In the genomic region with DNA sequence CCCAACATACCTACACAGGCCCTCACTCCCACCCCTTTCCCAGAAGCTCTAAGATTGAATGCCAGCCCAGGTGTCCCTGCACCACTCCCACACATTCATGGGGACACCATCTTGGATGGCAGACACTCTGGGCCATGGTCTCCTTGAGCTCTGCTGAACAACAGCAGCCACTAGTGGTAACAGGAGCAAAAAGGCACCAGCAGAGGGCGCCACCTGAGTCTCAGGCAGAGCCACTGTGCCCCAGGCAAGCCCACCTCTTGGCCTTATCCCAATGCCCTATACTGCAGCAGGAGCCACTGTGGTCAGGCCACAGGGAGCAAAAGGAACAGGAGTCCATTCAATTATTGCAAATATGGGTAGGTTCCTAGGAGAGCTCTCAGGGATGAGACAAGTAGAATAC, we compare ENCODE assay signal across 10 mouse cellular contexts. TPM values are rescaled to one million over a fixed set of nuclear protein-coding genes. Genes with fewer than 3 reads are reported as not detected.
A peak's percentile ranks its signal among the peaks of the same experiment; 100 is the strongest.
DNase-seq lines count a peak whose midpoint lies in the region; ATAC-seq and TF ChIP-seq lines count a peak whose summit lies in the region.
"Had no signal": no experiment of that assay in that cellular context is flagged by ENCODE, and none has a peak within 500 bp of the region (broad histone marks: within the 10 kb centered on the region; RNA-seq: fewer than 3 reads in every experiment).

No protein-coding gene starts in this region.

- H3K4me3 ChIP-seq in layer of hippocampus, adult 2 months, result no peak overlapping the region
- no peak overlapping the region for H3K4me3 ChIP-seq in limb, embryonic 14.5 days (replicated peaks; ENCODE audit: low read length)
- H3K4me3 ChIP-seq: heart, embryonic 15.5 days; myocyte had no signal

- H3K9me3 ChIP-seq in limb, embryonic 14.5 days (ENCODE audit: control insufficient read depth, low read length), result no peaks in the 10 kb centered on the region
- H3K9me3 ChIP-seq: heart, embryonic 15.5 days had no signal

- ATAC-seq in limb, embryonic 14.5 days (ENCODE audit: low FRiP score, low read depth), result no peak

- TF ChIP-seq CTCF in layer of hippocampus, adult 2 months (conservative IDR thresholded peaks at IDR 0.05), result peak; percentile 68

- peaks cover 10% of the 10 kb centered on the region for H3K4me1 ChIP-seq in limb, embryonic 14.5 days (ENCODE audit: control insufficient read depth, insufficient read depth, low read length)
- H3K4me1 ChIP-seq: heart, embryonic 15.5 days had no signal

- DNase-seq in adrenal gland, postnatal 10 days, result peak; percentile 68
- no peak for DNase-seq in adrenal gland, adult 8-10 months
- no peak for DNase-seq in layer of hippocampus, adult 2 months (ENCODE audit: low spot score in 2 of 2)
- no peak for DNase-seq in layer of hippocampus, adult 18-20 months (ENCODE audit: low spot score in 2 of 2)
- peak; percentile 54 for DNase-seq in brain, adult 2 months (ENCODE audit: low read depth, low spot score)
- peak; percentile 26 for DNase-seq in limb, embryonic 14.5 days (ENCODE audit: low spot score)
- peak; percentile 71 for DNase-seq in splenic B cell, adult 2 months (ENCODE audit: low read depth, low spot score)
- no peak for DNase-seq in frontal cortex, postnatal 14 days (ENCODE audit: low spot score in 2 of 2)

- H3K27ac ChIP-seq in layer of hippocampus, adult 2 months, result no peak overlapping the region
- H3K27ac ChIP-seq in limb, embryonic 14.5 days (replicated peaks; ENCODE audit: low read depth, low read length), result no peak overlapping the region
- H3K27ac ChIP-seq: heart, embryonic 15.5 days had no signal

- 11% methylated on average over 1 of the region's 1 CpGs for WGBS in limb, embryonic 14.5 days

- no peak overlapping the region for H3K4me2 ChIP-seq in limb, embryonic 14.5 days (replicated peaks; ENCODE audit: low read depth, low read length, severe bottlenecking)
- H3K4me2 ChIP-seq: heart, embryonic 15.5 days had no signal

- peaks cover 14% of the 10 kb centered on the region; the same call in 1 of the 2 replicates for H3K27me3 ChIP-seq in limb, embryonic 14.5 days (ENCODE audit: control insufficient read depth, insufficient read depth, low read length)
- no peaks in the 10 kb centered on the region for H3K27me3 ChIP-seq in splenic B cell, adult 2 months (ENCODE audit: control insufficient read depth, insufficient read depth, low read length, poor library complexity, severe bottlenecking)

- no peak for TF ChIP-seq POLR2A in limb, embryonic 14.5 days (IDR thresholded peaks at IDR 0.05; ENCODE audit: borderline replicate concordance, extremely low read depth, insufficient read depth, insufficient read length)

- H3K9ac ChIP-seq in limb, embryonic 14.5 days (ENCODE audit: low read depth, low read length, severe bottlenecking), result no peak overlapping the region
- H3K9ac ChIP-seq: heart, embryonic 15.5 days had no signal

- no peaks in the 10 kb centered on the region for H3K36me3 ChIP-seq in limb, embryonic 14.5 days (ENCODE audit: control insufficient read depth, insufficient read depth, low read length)
- no peaks in the 10 kb centered on the region for H3K36me3 ChIP-seq in splenic B cell, adult 2 months (ENCODE audit: control insufficient read depth, insufficient read depth, low read length, poor library complexity, severe bottlenecking)
- H3K36me3 ChIP-seq: heart, embryonic 15.5 days had no signal

RNA-seq across cellular contexts. Expression of a gene that starts 26.3 kb away (rescaled TPM):
- total RNA-seq in adrenal gland, postnatal 10 days (2021), result 100 to 1,000 TPM; 212 to 265 TPM
- total RNA-seq in adrenal gland, adult 8-10 months (2022), result 100 to 1,000 TPM; 204 to 279 (median 249) TPM
- total RNA-seq in layer of hippocampus, adult 2 months (2021), result 100 to 1,000 TPM; 242 to 257 TPM
- total RNA-seq in layer of hippocampus, adult 18-20 months (2021), result 100 to 1,000 TPM; 223 to 252 TPM
- 179 and 225 TPM in 2 replicates for polyA plus RNA-seq in limb, embryonic 14.5 days (2012; rRNA removed)
- polyA plus RNA-seq in limb, embryonic 14.5 days (2014; fragmentation: Nextera tagmentation; extraction: Ambion mirVana), result 73.3 and 74.1 TPM in 2 replicates

RNA-seq across cellular contexts. Expression of a gene that starts 27.2 kb away (rescaled TPM):
- 10 to 100 TPM; 44.9 to 54.3 TPM for total RNA-seq in adrenal gland, postnatal 10 days (2021)
- total RNA-seq in adrenal gland, adult 8-10 months (2022), result 10 to 100 TPM; 34.3 to 37.3 (median 36.7) TPM
- total RNA-seq in layer of hippocampus, adult 2 months (2021), result 10 to 100 TPM; 11.8 to 13.1 TPM
- total RNA-seq in layer of hippocampus, adult 18-20 months (2021), result 10 to 100 TPM; 10.8 to 11.1 TPM
- polyA plus RNA-seq in limb, embryonic 14.5 days (2012; rRNA removed), result 68.7 and 90.5 TPM in 2 replicates
- polyA plus RNA-seq in limb, embryonic 14.5 days (2014; fragmentation: Nextera tagmentation; extraction: Ambion mirVana), result 76.4 and 82.9 TPM in 2 replicates

RNA-seq across cellular contexts. Expression of a gene that starts 46.0 kb away (rescaled TPM):
- total RNA-seq in adrenal gland, postnatal 10 days (2021), result under 1 TPM; 0.42 to 0.67 TPM
- total RNA-seq in adrenal gland, adult 8-10 months (2022), result 1 to 10 TPM in 1 of 4 experiments, under 1 TPM in 3; 0.29 to 3.4 (median 0.66) TPM
- total RNA-seq in layer of hippocampus, adult 2 months (2021), result under 1 TPM; 0.20 to 0.67 TPM
- under 1 TPM in 1 of 2 experiments, not detected in 1; 0.37 TPM for total RNA-seq in layer of hippocampus, adult 18-20 months (2021)
- polyA plus RNA-seq in limb, embryonic 14.5 days (2012; rRNA removed), result 6.4 and 10.0 TPM in 2 replicates
- polyA plus RNA-seq in limb, embryonic 14.5 days (2014; fragmentation: Nextera tagmentation; extraction: Ambion mirVana), result 0.72 and 1.5 TPM in 2 replicates

RNA-seq across cellular contexts. Expression of a gene that starts 57.8 kb away (rescaled TPM):
- 1 to 10 TPM; 6.0 to 9.4 TPM for total RNA-seq in adrenal gland, postnatal 10 days (2021)
- 100 to 1,000 TPM in 1 of 4 experiments, 10 to 100 TPM in 3; 56.4 to 143 (median 79.7) TPM for total RNA-seq in adrenal gland, adult 8-10 months (2022)
- total RNA-seq in layer of hippocampus, adult 2 months (2021), result 1 to 10 TPM; 1.6 to 2.3 TPM
- 1 to 10 TPM; 1.4 to 2.5 TPM for total RNA-seq in layer of hippocampus, adult 18-20 months (2021)
- polyA plus RNA-seq in limb, embryonic 14.5 days (2012; rRNA removed), result 3.2 and 3.9 TPM in 2 replicates
- polyA plus RNA-seq in limb, embryonic 14.5 days (2014; fragmentation: Nextera tagmentation; extraction: Ambion mirVana), result 2.2 and 2.3 TPM in 2 replicates

Comparison
In these comparisons a context has a peak if more than half of its experiments do, and no peak if none do; other contexts are left out.
1. DNase-seq: peak in adrenal gland, postnatal 10 days (single experiment), brain, adult 2 months (single experiment), limb, embryonic 14.5 days (single experiment) and splenic B cell, adult 2 months (single experiment); none in adrenal gland, adult 8-10 months (single experiment), layer of hippocampus, adult 2 months (0 of 2), layer of hippocampus, adult 18-20 months (0 of 2) and frontal cortex, postnatal 14 days (0 of 2).